Mouse (Mus musculus) megakaryocyte-erythroid progenitor cell, adult 5 weeks (primary cell): ENCODE results near the gene Tcl1. TPM values are rescaled to one million over a fixed set of nuclear protein-coding genes. Genes with fewer than 3 reads are reported as not detected.

Experiments
- polyA plus RNA-seq: library from polyadenylated mRNA; stranded (reverse); fragments of >175 nt; gene quantifications from 2 replicates; pipeline ENCODE4 v1.2.3, GENCODE M21; 2012

The Tcl1 gene
- not detected in 2 replicates for polyA plus RNA-seq

GRCm38 (mm10) chr12:105222601-105223319, at the start of gene Tcl1:
Tcl1 (minus strand) TSS chr12:105222793.

DNA sequence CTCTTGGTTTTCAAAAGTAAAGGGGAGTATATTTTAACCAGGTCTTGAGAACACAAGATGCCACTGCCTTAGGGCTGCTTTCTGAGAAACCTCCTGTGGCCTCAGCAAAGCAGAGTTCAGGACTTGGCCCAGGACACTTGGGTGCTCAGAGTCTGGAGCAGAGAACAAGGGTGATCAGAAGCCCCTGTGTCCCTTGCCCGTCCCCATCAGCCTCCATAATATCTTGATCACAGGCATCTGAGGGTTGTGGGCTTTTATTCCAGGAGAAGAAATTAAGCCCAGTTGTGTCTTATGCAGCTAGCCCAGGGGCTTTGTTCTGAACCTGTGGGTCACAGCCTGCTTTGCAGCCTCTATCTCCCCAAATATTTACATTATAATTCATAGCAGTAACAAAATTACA, 20.9 kb downstream of the Tcl1 start, which contains the start of gene Tcl1b4:
Gene Tcl1b4 (plus strand): TSS at position 301 of the 400 bp plus-strand sequence.

DNA sequence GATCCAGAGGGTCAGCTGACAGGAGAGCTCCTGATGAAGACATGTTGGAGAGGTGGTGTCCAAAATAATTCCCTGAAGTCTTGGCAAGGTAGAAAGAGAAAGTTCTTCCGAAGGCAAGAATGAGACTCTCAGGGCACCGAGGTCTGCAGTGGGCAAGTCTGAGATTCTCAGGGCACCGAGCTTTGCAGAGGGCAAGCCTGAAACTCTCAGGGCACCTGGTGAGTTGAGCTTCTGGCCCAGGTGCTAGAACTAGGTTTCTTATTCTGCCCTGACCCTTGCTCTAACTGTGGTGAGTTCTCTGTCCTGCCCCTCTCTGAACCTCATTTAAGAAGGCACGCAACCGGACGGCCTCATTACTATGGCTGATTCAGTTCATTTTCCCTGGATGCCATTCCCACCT, 31.9 kb downstream of the Tcl1 start, which contains the start of gene Tcl1b3:
Gene Tcl1b3 (plus strand): TSS at position 301 of the 400 bp plus-strand sequence.

GRCm38 (mm10) chr12:105176044-105176443, 46.5 kb downstream of the Tcl1 start, which contains the start of gene Tcl1b5:
Tcl1b5 (plus strand) TSS chr12:105176344.

Other genes with a start within 250 kb of the Tcl1 start
- gene Syne3, start 213.0 kb downstream of the Tcl1 start, polyA plus RNA-seq = 24.0 and 25.7 TPM in 2 replicates
- gene Glrx5, start 190.1 kb downstream of the Tcl1 start, polyA plus RNA-seq = 81.9 and 122 TPM in 2 replicates
- not detected in 2 replicates for gene Tcl1b2, start 76.8 kb downstream of the Tcl1 start, polyA plus RNA-seq
- not detected in 2 replicates for gene Tcl1b1, start 63.1 kb downstream of the Tcl1 start, polyA plus RNA-seq
- not detected in 2 replicates for gene Tcl1b5, start 46.4 kb downstream of the Tcl1 start, polyA plus RNA-seq
- gene Tcl1b3, start 31.8 kb downstream of the Tcl1 start, polyA plus RNA-seq = not detected in 2 replicates
- not detected in 2 replicates for gene Tcl1b4, start 20.8 kb downstream of the Tcl1 start, polyA plus RNA-seq
- gene Tunar, start 111.1 kb upstream of the Tcl1 start, polyA plus RNA-seq = not detected in 2 replicates
- gene D430019H16Rik, start 231.1 kb upstream of the Tcl1 start, polyA plus RNA-seq = 0.02 TPM in 1 of 2 replicates, not detected in the other